Mouse (Mus musculus): ENCODE measurements around the gene Tmem170b. TPM values are rescaled to one million over a fixed set of nuclear protein-coding genes. Genes with fewer than 3 reads are reported as not detected.

The Tmem170b gene
- total RNA-seq (2021) = 10 to 100 TPM; 90.5 to 94.0 TPM
- long read RNA-seq, experiment 1, full-length matches to known transcripts = 18 of 36 reads
- long read RNA-seq, experiment 1, partial matches to known transcripts = 0 of 36 reads
- long read RNA-seq, experiment 1, other reads (novel, unspliced or antisense) = 18 of 36 reads
- long read RNA-seq, experiment 2, full-length matches to known transcripts = 5 of 24 reads
- long read RNA-seq, experiment 2, partial matches to known transcripts = 0 of 24 reads
- long read RNA-seq, experiment 2, other reads (novel, unspliced or antisense) = 19 of 24 reads

DNA sequence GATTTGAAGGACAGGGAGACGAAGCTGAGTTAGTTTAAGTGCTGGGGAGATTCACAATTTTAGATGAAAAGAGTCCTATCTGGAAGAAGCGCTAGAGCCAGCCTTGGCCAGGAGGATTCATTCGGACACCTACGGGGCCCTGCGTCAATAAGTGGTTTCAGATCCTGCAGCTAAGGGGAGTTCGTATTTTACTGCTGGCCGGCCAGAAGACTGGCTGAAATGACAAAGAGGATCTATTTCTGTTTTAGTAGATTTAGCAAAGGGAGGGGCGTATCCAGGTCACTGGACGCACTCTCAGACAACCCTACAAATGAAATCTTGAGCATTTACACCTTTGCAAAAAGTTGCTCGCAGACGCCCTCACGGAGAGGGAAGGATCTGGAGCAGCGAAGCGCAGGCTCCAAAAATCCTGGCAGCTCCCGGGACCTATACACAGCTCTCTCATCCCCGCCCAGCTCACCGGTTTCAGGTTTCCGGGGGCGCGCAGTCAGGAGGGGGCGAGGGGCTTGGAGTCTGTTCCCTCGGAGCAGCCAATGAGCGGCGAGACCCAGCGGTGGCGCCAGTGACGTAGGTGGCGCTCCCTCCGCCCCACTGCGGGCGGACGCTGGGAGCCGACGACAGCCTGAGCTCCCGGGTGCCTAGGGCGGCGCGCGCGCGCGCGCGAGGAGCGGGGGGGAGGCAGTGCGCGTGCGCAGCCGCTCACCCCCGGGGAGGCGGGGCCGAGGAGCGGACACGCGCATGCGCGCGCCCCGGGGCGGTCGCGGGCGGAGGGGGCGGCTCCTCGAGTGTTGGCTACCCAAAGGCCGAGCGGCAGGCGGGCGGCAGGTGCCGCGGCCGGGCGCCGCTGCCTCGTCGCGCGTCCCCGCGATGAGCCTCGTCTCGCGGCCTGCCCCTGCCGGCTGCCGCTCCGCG is at the start of gene Tmem170b:
Tmem170b (plus strand) TSS at position 809 of the 912 bp plus-strand sequence.
- DNase-seq (ENCODE audit: low spot score in 2 of 2) = peak; percentile 95 to 98

DNA sequence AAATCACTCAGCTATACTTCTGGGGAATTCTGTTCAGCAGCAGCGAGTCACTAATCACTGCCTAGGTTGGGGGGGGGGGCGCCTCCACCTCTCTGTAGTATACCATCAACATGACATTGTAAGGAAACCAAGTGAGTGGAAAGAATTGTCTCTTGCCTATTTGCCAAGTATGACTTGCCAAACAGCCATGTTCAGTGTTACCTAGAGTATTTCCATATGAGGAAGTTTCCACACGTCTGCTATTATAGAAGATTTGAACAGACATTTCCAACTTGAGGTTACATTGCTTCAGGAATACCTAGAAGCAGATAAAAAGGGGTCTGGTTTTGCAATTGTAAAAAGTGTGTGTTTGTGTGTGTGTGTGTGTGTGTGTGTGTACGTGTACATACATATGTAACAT is 44.7 kb upstream of the Tmem170b start:
- no peak for DNase-seq (ENCODE audit: low spot score in 2 of 2)

DNA sequence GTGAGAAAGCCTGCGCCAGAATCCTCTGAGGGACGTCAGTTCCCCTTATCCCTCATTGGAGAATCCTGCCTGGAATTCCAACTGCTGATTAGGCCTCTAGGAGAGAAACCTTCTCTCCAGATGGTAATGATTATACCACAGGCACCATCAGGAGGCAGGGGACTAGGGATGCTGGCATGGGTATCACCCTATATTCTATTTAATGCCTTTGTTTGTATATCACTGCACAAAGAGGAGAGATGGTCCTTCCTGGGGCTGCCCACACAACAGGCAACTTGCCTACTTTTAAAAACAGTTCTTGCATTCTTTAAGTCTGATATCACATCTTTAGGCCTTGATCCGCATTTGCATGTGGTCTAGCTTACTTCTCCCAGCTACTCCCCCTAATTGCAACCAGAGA is 37.3 kb upstream of the Tmem170b start:
- no peak for DNase-seq (ENCODE audit: low spot score in 2 of 2)

DNA sequence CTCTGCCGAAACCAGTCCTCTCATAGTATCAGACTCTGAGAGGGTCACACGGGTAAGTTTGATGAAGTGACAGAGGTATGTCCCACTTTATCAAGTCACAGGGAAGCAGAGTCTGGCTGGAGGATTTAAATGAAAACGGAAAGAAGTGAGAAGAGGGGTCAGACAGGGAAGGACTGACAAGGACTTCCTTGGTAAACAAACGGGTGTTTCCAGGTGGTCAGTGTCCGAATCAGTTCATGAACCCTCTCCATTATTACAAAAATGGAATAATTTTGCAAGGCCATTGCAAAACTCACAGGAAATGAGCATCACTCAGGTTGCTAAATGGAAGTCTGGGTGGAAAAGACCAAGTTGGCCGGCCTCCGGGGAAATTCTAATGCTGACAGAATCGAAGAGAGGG is 36.8 kb upstream of the Tmem170b start:
- DNase-seq (ENCODE audit: low spot score in 2 of 2) = no peak

DNA sequence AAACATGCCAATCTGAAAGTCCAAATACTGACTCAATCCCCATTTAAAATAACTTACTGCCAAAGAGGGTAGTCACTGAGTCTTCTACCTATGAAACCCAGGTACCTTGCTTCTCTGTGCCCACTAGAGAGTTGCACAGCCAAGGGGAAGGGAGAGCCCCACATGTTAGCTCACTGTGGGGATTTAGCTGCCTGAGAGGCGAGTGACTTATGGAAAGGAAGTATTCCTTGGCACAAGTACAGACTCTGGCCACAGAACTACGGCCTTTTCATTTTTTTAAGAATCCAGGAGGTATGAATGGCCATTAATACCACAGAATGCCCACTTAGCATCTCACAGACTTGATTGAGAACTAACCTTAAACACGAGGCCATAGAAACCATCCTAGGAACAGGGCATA is 35.9 kb upstream of the Tmem170b start:
- no peak for DNase-seq (ENCODE audit: low spot score in 2 of 2)

DNA sequence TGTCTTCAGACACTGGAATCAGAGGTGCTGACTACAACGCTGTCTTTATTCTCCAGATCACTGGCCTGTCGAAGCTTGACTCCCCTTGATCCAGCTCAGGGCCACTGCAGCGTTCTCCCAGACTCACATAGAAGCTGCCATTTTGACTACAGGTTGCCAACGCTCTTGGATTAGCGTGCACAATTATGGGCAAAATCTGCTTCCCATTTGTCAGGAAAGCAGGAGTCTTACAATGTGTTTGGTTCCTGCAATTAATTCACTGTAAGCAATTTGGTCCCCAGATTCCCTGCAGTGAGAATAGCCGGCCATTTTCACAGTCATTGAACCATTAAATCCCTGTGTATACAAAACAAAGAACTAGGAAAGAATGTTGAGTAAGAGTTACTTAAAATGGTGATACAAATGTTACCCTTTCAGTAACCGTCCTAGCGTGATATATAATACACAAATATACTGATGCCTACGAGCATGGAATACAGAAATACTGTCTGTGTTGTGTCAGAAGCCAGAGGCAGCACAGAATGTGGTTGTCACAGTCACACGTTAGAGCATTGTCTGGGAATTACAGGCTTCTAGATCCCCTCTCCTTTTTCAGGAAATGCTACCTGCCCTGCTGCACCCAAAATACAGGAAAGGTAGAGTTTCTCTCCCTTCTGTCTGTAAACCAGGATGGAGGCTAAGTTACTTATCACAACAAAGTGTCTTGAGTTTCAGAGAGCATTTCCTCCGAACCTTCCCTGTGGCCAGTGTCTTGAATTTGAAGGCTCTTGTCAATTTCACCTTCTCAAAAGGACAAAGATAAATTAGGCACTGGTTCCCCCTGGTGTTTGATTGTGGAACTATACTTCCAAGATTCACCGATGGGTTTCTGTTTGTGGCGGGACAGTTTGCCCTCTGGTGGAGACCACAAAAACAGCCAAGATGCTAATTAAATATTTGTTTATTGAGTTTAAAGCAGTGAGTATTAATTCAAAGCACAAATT is 34.0 kb upstream of the Tmem170b start:
- peak; percentile 85 to 90 for DNase-seq (ENCODE audit: low spot score in 2 of 2)

DNA sequence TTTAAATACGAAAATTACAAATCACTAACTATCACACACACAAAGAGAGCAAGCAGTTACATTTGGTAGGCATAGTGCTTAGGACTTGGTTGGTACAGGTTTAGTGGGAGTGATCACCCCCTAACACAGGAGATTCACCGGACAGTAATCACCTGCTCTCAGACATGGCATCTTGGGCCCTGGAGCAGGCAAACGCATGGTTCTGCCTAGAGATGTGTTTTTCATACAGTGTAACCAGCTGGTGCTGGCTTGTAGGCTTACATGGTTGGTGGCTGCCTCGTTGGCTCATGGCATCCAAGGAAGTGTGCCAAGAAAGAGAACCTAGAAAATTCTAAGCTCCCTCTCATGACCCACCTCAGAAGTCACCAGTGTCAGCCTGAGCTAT is 33.4 kb upstream of the Tmem170b start:
- DNase-seq (ENCODE audit: low spot score in 2 of 2) = no peak

DNA sequence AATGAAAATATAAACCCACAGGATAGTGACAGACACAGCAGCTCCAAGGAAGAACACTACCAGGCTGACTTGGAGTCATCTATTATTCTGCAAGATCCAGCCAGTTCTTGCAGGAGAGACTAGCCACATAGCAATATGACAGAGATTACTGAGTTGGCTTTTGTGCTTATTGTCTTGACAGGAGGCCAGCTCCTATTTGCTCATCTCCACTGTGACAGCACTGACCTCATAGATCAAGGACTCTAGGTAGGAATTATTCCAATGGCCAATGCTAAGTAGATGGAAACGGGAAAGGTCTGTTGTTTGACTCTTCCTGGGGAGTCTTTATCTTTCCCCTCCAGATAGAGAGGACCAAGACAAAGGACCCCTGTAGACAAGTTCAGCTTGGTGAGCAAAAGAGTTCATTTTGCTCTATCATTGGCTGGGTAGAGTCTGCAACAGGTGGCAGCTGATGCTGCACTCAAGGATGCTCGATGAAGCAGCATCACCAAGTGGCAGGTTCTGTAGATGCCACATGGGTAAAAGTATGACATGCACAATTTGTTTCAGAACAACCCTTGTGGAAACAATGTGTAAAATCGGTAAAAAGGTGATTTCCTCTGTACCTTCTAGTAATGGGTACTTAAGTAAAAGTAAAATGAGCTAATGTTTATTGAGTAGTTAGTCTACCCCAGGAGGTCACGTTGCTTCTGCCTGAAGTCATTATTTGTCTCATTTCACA is 32.4 kb upstream of the Tmem170b start:
- DNase-seq (ENCODE audit: low spot score in 2 of 2) = no peak

DNA sequence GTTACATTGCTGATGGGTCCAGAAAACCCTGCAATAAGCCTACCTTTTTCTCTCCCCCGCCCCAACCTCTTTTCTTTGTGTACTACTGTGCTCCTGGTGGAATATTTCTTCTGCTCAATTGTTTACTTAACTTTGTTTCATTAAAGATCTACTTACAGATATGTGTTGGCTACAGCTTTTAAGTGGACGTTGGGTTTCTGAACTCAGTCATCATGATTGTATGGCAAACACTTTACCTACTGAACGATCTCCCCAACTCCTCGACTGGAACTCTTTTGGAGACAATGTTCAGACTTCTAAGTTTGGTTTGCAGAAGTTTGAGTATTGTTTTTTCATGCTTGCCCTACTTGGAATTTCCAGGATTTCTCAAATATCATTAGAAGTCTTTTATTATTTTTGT is 24.6 kb upstream of the Tmem170b start:
- no peak for DNase-seq (ENCODE audit: low spot score in 2 of 2)

DNA sequence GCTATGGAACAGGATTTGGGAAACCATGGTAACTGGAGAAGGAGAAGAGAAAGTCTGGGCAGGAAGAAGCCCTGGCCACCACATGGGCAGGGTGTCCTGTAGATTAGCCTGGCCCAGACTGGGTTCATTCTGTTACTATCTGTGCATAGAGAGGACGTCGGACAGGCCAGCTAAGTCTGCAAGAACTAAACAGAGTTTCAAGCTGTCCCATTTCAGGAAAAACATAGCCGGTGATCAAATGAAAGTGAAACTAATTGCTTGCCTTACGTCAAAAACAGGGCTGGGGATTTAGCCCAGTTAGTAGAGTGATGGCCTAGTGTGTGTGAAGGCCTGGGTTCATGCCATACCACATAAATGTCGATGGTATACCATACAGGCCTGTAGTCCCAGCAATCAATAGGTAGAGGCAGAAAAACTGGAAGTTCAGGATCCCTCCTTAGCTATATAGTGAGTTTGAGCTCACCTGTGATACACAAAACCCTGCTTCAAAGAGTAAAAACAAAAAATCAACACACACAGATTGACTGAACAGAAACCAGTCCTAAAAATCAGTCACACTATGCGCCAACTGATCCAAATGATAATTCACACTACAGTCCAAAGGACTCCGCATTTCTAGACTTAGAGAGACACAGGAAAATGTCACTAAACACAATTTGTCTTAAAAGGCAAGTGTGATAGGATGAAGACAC is 21.9 kb upstream of the Tmem170b start:
- DNase-seq (ENCODE audit: low spot score in 2 of 2) = no peak

DNA sequence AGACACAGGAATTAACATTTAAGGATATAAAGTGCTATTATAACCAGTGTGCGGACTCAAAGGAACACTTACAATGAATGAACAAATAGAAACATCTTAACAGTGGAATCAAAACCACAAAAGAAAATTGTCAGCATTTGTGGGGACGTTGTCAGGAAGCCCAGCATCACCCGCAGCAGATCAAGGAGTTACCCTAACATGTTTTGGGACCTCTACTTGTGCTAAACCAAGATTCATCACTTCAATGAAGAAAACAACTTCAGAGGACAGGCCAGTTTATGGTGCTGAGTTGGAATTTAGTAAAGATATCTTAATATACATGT is 21.4 kb upstream of the Tmem170b start:
- DNase-seq (ENCODE audit: low spot score in 2 of 2) = no peak

DNA sequence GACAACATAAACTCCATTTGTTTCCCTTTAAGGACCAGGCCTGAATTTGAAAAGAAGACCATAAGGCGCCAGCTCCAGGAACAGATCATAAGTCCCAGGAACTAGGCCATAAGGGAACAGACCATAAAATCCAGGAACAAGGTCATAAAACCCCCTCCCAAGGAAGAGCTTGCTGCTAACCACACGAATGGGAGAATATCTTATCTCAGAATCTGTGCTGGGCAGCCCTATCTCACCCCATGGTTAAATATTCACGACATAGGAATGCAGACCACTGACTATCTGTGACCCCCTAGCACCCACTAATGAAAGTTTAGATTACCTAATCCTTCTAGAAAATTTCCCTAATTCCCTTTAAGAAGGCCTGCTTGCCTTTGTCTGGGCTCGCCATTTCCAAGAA is 20.8 kb upstream of the Tmem170b start:
- no peak for DNase-seq (ENCODE audit: low spot score in 2 of 2)

DNA sequence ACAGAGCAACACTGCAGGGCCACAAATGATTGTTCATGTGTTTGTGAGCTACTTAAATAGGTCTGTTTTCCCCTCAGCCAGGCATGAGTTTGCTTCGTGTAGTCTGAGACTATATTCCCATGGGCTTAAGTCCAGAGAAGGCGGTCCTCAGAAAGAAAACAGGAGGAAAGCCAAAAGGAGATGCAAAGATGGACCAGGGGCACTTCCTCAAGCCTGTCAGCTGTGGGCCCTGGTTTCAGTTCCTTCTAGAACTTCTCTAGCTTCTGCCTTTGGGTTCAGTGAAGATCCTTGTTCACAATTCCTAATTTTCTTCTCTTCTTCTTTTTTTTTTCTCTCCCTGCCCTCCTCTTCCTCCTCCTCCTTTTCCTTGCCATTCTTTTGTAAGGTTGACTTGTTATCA is 9.0 kb upstream of the Tmem170b start:
- DNase-seq (ENCODE audit: low spot score in 2 of 2) = no peak

DNA sequence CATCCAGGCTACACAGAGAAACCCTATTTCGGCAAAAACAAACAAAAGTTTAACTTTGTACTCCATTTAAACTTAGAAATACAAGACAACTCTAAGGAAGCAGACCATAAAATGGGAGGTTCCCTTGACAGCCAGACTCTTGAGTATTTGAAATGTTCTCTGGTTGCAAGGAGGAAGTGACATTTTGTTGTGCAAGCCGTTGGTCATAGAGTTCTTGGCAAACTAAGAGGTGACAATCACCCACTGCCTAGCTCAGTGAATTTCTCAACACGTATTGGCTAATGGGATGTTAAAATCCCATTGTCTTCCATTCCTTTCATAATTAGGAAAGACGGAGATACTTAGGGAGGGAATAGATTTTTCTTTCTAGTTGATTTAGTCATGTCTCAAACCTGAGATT is 5.7 kb upstream of the Tmem170b start:
- DNase-seq (ENCODE audit: low spot score in 2 of 2) = no peak

DNA sequence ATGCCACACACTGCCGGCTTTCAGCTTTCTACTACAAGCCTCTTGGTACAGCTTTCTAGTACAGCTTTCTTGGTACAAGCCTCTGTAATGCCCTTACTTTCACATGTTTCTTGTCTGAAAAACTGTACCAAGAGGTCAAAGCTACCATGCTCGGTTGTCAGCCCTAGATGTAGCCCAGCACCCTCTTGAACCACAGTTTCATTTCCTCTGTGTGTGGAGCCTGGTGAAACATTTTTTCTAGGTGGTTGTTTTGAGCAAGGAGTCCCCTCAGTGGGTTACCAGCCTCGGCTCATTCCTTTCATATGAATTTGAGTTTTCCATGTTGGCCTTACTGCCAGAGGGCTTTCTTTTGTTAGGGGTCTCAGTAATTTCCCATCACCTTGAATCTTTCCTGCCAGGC is 4.7 kb upstream of the Tmem170b start:
- no peak for DNase-seq (ENCODE audit: low spot score in 2 of 2)

DNA sequence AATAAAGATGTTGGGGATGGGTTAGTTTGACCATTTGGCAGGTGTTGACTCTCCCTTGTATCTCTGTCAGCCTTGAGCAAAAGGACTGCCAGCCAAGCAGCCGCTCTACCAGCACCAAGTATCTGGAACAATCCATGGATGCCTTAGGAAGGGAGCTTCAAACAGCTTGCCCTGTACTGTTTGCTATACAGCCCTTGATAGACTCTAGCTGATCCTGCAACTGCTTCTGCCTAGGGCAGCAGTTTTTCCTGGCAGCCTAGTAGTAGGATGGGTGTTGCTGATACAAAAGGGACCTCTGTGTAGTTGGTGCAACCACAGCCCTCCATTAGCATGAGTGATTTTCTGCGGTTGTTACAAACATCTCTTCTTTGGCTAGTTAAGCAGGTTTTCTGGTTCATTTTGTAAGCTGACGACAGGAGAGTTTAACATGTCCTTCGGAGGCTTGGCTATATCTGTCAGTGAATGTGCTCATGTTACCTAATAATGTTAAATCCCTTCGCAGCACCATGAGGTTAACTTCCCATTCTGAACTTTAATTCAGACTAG is 1.7 kb upstream of the Tmem170b start:
- no peak for DNase-seq (ENCODE audit: low spot score in 2 of 2)

DNA sequence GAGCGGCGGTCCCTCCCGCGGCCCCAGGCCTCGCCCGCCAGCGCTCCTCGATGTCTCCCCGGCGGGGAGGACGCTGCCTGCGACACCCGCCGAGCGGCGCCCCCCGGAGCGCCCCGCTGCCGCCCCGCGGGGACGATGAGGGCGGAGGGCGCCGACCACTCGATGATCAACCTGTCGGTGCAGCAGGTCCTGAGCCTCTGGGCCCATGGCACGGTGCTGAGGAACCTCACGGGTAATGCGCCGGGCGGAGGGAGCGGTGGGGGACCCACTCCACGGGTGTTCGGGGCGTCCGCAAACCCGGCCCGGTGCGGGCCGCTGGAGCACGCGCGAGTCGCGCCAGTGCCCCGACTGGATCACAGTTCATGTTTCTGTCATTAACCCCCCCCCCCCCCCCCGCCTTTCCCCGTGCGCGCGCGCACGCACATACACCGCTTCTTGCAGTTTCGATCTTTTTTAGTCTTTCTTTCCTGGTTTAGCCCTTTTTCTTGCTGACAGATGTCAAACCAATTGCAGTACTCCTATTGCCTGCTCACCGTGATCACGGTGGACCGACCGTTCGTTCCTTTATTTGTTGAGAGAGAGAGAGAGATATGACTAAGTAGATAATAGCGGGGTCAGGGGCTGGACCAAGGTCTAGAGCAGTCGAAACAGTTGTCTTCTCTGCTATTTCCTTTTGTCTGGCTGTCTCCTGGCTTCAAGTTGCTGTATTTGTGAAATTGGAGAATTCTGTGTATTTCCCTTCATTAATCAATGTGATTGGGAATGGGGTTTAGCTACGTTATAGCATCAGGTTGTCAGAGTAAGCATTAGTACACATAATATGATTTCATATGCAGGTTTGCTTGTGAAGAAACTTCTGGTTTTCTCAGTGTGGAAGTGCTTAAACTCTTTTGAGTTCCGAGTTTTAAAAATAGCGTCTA is 634 bp downstream of the Tmem170b start:
- DNase-seq (ENCODE audit: low spot score in 2 of 2) = peak; percentile 37 to 49

DNA sequence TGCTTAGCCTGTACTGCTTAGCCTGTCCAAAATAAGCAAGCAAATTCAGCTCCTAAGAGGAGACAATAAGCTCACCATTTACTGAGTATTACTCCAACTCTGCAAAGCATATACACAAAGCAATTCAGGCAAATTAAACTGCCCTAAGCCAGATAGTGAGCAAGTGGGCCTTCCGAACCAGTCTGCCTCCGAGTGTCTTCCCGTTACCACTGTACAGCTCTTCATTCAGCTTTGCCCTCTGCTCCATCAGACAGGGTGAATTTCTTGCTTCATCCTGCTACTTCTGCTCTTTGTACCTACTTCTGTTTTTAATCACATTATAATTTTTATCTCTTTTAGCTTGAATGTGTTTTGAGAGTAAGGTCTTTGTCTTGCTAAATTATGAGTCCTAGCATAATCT is 1.9 kb downstream of the Tmem170b start:
- no peak for DNase-seq (ENCODE audit: low spot score in 2 of 2)

DNA sequence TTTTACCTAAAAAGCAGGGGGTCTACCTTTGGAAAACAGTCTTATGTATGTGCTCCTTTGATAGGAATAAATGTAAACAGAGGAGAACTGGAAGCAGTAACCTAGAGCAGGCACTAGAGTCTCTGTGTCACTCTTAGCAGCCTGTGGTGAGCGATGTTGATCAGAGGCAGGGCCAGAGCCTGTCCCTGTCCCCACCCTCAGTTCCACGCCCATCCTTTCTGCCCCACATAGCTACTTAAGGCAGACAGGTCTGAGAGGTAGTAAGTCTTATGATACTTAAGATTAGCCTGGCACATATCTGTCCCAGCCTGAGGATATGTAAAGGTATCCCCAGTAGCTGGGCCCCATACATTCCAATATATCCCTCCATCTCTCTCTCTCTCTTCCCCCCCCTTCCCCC is 2.9 kb downstream of the Tmem170b start:
- DNase-seq (ENCODE audit: low spot score in 2 of 2) = no peak

Measured in left cerebral cortex, adult 18-20 months (tissue).